Mouse (Mus musculus) embryonic fibroblast, embryonic 13.5 days (primary cell): Measurements from ENCODE around the gene Arhgap31.

Source experiments
- CTCF ChIP-seq: IDR thresholded peaks from 2 replicates; pipeline ENCODE4 v1.5.1; 2011; ENCODE audit warnings: mild to moderate bottlenecking, control low read depth, low read length, moderate library complexity, borderline replicate concordance; ENCODE audit not compliant: insufficient read depth
- POLR2A ChIP-seq: IDR thresholded peaks from 2 replicates; pipeline ENCODE4 v1.6.1; 2011; ENCODE audit warnings: low read depth, mild to moderate bottlenecking, control low read depth, low read length, moderate library complexity

- TF ChIP-seq POLR2A, result no peak
- no peak for TF ChIP-seq CTCF
Measured at GRCm38 (mm10) chr16:38598986-38599680, 113.9 kb downstream of the Arhgap31 start.
